Mouse (Mus musculus) bone marrow, adult 2 months (tissue): ENCODE data around the gene Il12a.

Experiments used
- CTCF ChIP-seq: fragments of 200-500 bp; IDR thresholded peaks from 2 replicates; pipeline ENCODE4 v1.5.1; 2011; ENCODE audit warnings: low read length, control low read depth; ENCODE audit not compliant: control insufficient read depth, insufficient read depth
- POLR2A ChIP-seq: fragments of 200-500 bp; IDR thresholded peaks from 2 replicates; pipeline ENCODE4 v1.6.1; 2011; ENCODE audit warnings: low read depth, mild to moderate bottlenecking, control low read depth, low read length, borderline replicate concordance; ENCODE audit not compliant: control insufficient read depth

GRCm38 (mm10) chr3:68656607-68657352 lies 33.7 kb upstream of the Il12a start:
- no peak for TF ChIP-seq CTCF
- no peak for TF ChIP-seq POLR2A
